Mouse (Mus musculus): ENCODE results near the gene D430041D05Rik. TPM values are rescaled to one million over a fixed set of nuclear protein-coding genes. Genes with fewer than 3 reads are reported as not detected.

D430041D05Rik gene
- polyA plus RNA-seq, 1 experiment from 2014 or later, result 10.2 TPM

- H3K36me3 ChIP-seq, result no peaks in the 10 kb centered on the region
- H3K4me2 ChIP-seq, result no peak overlapping the region
- H3K27ac ChIP-seq (replicated peaks), result no peak overlapping the region
- no peak overlapping the region for H3K9ac ChIP-seq
- H3K9me3 ChIP-seq, result no peaks in the 10 kb centered on the region
- H3K27me3 ChIP-seq, result no peaks in the 10 kb centered on the region
- peaks cover 20% of the 10 kb centered on the region for H3K4me1 ChIP-seq (replicated peaks)
- ATAC-seq (ENCODE audit: low FRiP score, low read depth), result no peak
- 83% methylated on average over 4 of the region's 4 CpGs for WGBS
- H3K4me3 ChIP-seq, result no peak overlapping the region
Measured at GRCm38 (mm10) chr2:104372156-104372555, 38.7 kb downstream of the D430041D05Rik start.

GRCm38 (mm10) chr2:104371606-104372130 is 39.1 kb downstream of the D430041D05Rik start:
- H3K9ac ChIP-seq, result no peak overlapping the region
- no peaks in the 10 kb centered on the region for H3K27me3 ChIP-seq
- H3K4me3 ChIP-seq, result no peak overlapping the region
- no peaks in the 10 kb centered on the region for H3K36me3 ChIP-seq
- H3K27ac ChIP-seq (replicated peaks), result no peak overlapping the region
- 62% methylated on average over 6 of the region's 6 CpGs for WGBS
- H3K4me1 ChIP-seq (replicated peaks), result peaks cover 25% of the 10 kb centered on the region
- no peaks in the 10 kb centered on the region for H3K9me3 ChIP-seq
- ATAC-seq (ENCODE audit: low FRiP score, low read depth), result no peak
- H3K4me2 ChIP-seq, result no peak overlapping the region

GRCm38 (mm10) chr2:104367836-104368298 is 42.9 kb downstream of the D430041D05Rik start:
- no peaks in the 10 kb centered on the region for H3K36me3 ChIP-seq
- 14% methylated on average over 6 of the region's 6 CpGs for WGBS
- no peak overlapping the region for H3K9ac ChIP-seq
- no peak overlapping the region for H3K4me2 ChIP-seq
- H3K4me1 ChIP-seq (replicated peaks), result peaks cover 27% of the 10 kb centered on the region
- H3K4me3 ChIP-seq, result no peak overlapping the region
- H3K27me3 ChIP-seq, result no peaks in the 10 kb centered on the region
- H3K27ac ChIP-seq (replicated peaks), result peak overlapping the region; percentile 66
- ATAC-seq (ENCODE audit: low FRiP score, low read depth), result peak; percentile 94
- H3K9me3 ChIP-seq, result no peaks in the 10 kb centered on the region

- H3K4me2 ChIP-seq, result no peak overlapping the region
- H3K27me3 ChIP-seq, result no peaks in the 10 kb centered on the region
- H3K4me1 ChIP-seq (replicated peaks), result peaks cover 27% of the 10 kb centered on the region
- peak overlapping the region; percentile 66; the same call in 1 of the 2 replicates for H3K27ac ChIP-seq (replicated peaks)
- H3K36me3 ChIP-seq, result no peaks in the 10 kb centered on the region
- WGBS, result 50% methylated on average over 2 of the region's 2 CpGs
- ATAC-seq (ENCODE audit: low FRiP score, low read depth), result no peak
- no peak overlapping the region for H3K4me3 ChIP-seq
- no peaks in the 10 kb centered on the region for H3K9me3 ChIP-seq
- H3K9ac ChIP-seq, result no peak overlapping the region
Measured at GRCm38 (mm10) chr2:104367291-104367690, 43.5 kb downstream of the D430041D05Rik start.

GRCm38 (mm10) chr2:104359305-104359704 is 51.5 kb downstream of the D430041D05Rik start:
- Histone ChIP-seq H3K27me3 (no peaks in the 10 kb centered on the region), H3K27ac (replicated peaks) (no peak overlapping the region), H3K4me2 (no peak overlapping the region), H3K9me3 (no peaks in the 10 kb centered on the region), H3K4me1 (replicated peaks) (peaks cover 6% of the 10 kb centered on the region; the same call in 1 of the 2 replicates), H3K36me3 (no peaks in the 10 kb centered on the region), H3K9ac (no peak overlapping the region), H3K4me3 (no peak overlapping the region)
- 72% methylated on average over 3 of the region's 3 CpGs for WGBS
- no peak for ATAC-seq (ENCODE audit: low FRiP score, low read depth)

- H3K4me2 ChIP-seq, result no peak overlapping the region
- 90% methylated on average over 1 of the region's 1 CpGs for WGBS
- no peaks in the 10 kb centered on the region for H3K27me3 ChIP-seq
- no peak overlapping the region for H3K9ac ChIP-seq
- no peaks in the 10 kb centered on the region for H3K36me3 ChIP-seq
- no peaks in the 10 kb centered on the region for H3K9me3 ChIP-seq
- no peak for ATAC-seq (ENCODE audit: low FRiP score, low read depth)
- no peak overlapping the region for H3K27ac ChIP-seq (replicated peaks)
- no peak overlapping the region for H3K4me3 ChIP-seq
- H3K4me1 ChIP-seq (replicated peaks), result peaks cover 6% of the 10 kb centered on the region; the same call in 1 of the 2 replicates
Measured at GRCm38 (mm10) chr2:104358881-104359280, 51.9 kb downstream of the D430041D05Rik start.

- H3K27me3 ChIP-seq, result no peaks in the 10 kb centered on the region
- no peak for ATAC-seq (ENCODE audit: low FRiP score, low read depth)
- H3K9me3 ChIP-seq, result no peaks in the 10 kb centered on the region
- H3K36me3 ChIP-seq, result no peaks in the 10 kb centered on the region
- H3K4me1 ChIP-seq (replicated peaks), result peaks cover 6% of the 10 kb centered on the region; the same call in 1 of the 2 replicates
- H3K9ac ChIP-seq, result no peak overlapping the region
- H3K27ac ChIP-seq (replicated peaks), result no peak overlapping the region
- no peak overlapping the region for H3K4me2 ChIP-seq
- WGBS, result 75% methylated on average over 4 of the region's 4 CpGs
- H3K4me3 ChIP-seq, result no peak overlapping the region
Measured at GRCm38 (mm10) chr2:104356531-104356930, 54.3 kb downstream of the D430041D05Rik start.

- no peaks in the 10 kb centered on the region for H3K36me3 ChIP-seq
- no peak for ATAC-seq (ENCODE audit: low FRiP score, low read depth)
- no peaks in the 10 kb centered on the region for H3K4me1 ChIP-seq (replicated peaks)
- no peak overlapping the region for H3K27ac ChIP-seq (replicated peaks)
- H3K27me3 ChIP-seq, result no peaks in the 10 kb centered on the region
- no peak overlapping the region for H3K9ac ChIP-seq
- H3K9me3 ChIP-seq, result no peaks in the 10 kb centered on the region
- no peak overlapping the region for H3K4me2 ChIP-seq
- H3K4me3 ChIP-seq, result no peak overlapping the region
Measured at GRCm38 (mm10) chr2:104354117-104354516, 56.7 kb downstream of the D430041D05Rik start.

GRCm38 (mm10) chr2:104352204-104352493 is 58.7 kb downstream of the D430041D05Rik start:
- Histone ChIP-seq H3K9ac (no peak overlapping the region), H3K4me1 (replicated peaks) (no peaks in the 10 kb centered on the region), H3K36me3 (no peaks in the 10 kb centered on the region), H3K4me3 (no peak overlapping the region), H3K27ac (replicated peaks) (no peak overlapping the region), H3K4me2 (no peak overlapping the region), H3K27me3 (no peaks in the 10 kb centered on the region), H3K9me3 (no peaks in the 10 kb centered on the region)
- 64% methylated on average over 1 of the region's 1 CpGs for WGBS
- no peak for ATAC-seq (ENCODE audit: low FRiP score, low read depth)

GRCm38 (mm10) chr2:104351415-104352203 is 59.2 kb downstream of the D430041D05Rik start:
- Histone ChIP-seq H3K36me3 (no peaks in the 10 kb centered on the region), H3K27me3 (no peaks in the 10 kb centered on the region), H3K27ac (replicated peaks) (no peak overlapping the region), H3K4me1 (replicated peaks) (no peaks in the 10 kb centered on the region), H3K4me2 (no peak overlapping the region), H3K4me3 (no peak overlapping the region), H3K9ac (no peak overlapping the region), H3K9me3 (no peaks in the 10 kb centered on the region)
- no peak for ATAC-seq (ENCODE audit: low FRiP score, low read depth)
- 75% methylated on average over 13 of the region's 13 CpGs for WGBS

GRCm38 (mm10) chr2:104337619-104338018 is 73.2 kb downstream of the D430041D05Rik start:
- no peak overlapping the region for H3K4me3 ChIP-seq
- H3K4me2 ChIP-seq, result no peak overlapping the region
- no peak for ATAC-seq (ENCODE audit: low FRiP score, low read depth)
- peaks cover 13% of the 10 kb centered on the region for H3K4me1 ChIP-seq (replicated peaks)
- no peak overlapping the region for H3K9ac ChIP-seq
- no peak overlapping the region for H3K27ac ChIP-seq (replicated peaks)
- H3K36me3 ChIP-seq, result no peaks in the 10 kb centered on the region
- H3K9me3 ChIP-seq, result no peaks in the 10 kb centered on the region
- no peaks in the 10 kb centered on the region for H3K27me3 ChIP-seq

GRCm38 (mm10) chr2:104335824-104336223 is 75.0 kb downstream of the D430041D05Rik start:
- Histone ChIP-seq H3K27ac (replicated peaks) (peak overlapping the region; percentile 37), H3K4me3 (no peak overlapping the region), H3K4me2 (no peak overlapping the region), H3K4me1 (replicated peaks) (peaks cover 13% of the 10 kb centered on the region), H3K36me3 (no peaks in the 10 kb centered on the region), H3K27me3 (no peaks in the 10 kb centered on the region), H3K9me3 (no peaks in the 10 kb centered on the region), H3K9ac (no peak overlapping the region)
- WGBS, result 41% methylated on average over 6 of the region's 6 CpGs
- ATAC-seq (ENCODE audit: low FRiP score, low read depth), result no peak

Data from hindbrain, embryonic 15.5 days (tissue).